Mouse (Mus musculus) liver, adult 2 months (tissue): ENCODE measurements at regions not wholly inside any gene's neighbourhood (a gene's known extent, or its start where the extent isn't known, plus 50 kb on each side); places are given as distances from the start of the nearest gene placed in this dataset.

Experiments used
- CTCF ChIP-seq: fragments of 200-500 bp; IDR thresholded peaks from 2 replicates; pipeline ENCODE4 v1.5.1; 2011; ENCODE audit warnings: low read depth, low read length, control low read depth
- POLR2A ChIP-seq: fragments of 200-500 bp; IDR thresholded peaks from 2 replicates; pipeline ENCODE4 v1.6.1; 2011; ENCODE audit warnings: low read length, control low read depth; ENCODE audit not compliant: insufficient read depth; ENCODE audit errors: extremely low read depth

GRCm38 (mm10) chr5:75762374-75762773 is 187.7 kb downstream of the Kit start:
- no peak for TF ChIP-seq POLR2A
- no peak for TF ChIP-seq CTCF
